Mouse (Mus musculus): Measurements from ENCODE around the gene Rexo5.

DNA sequence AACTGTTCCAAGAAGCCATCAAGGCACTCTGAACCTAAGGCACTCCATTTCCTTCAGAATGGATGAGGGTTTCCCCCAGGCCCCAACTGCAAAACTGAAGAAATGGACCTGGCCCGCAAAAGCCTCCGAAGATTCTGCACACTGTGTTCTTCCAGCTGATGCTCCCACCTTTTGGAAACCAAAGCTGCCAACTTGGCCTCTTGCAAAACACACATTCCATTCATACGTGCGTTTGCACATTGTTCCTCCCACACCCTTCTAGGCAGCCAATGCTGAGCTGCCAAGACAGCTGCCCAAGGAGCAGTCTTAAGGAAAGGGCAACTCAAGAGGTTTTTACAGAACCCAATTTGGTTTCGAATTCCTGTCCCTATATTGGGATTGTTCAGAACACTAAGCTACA lies 56.9 kb downstream of the Rexo5 start:
- no peak for TF ChIP-seq CTCF (conservative IDR thresholded peaks at IDR 0.05; ENCODE audit: insufficient read depth, insufficient read length, low read depth, low read length)
- no peak for TF ChIP-seq POLR2A (IDR thresholded peaks at IDR 0.05; ENCODE audit: low read depth, low read length)

Data from kidney, adult 2 months (tissue).